Mouse (Mus musculus) left cerebral cortex, postnatal 4 days (tissue): Measurements from ENCODE around the gene Rag2. TPM values are rescaled to one million over a fixed set of nuclear protein-coding genes. Genes with fewer than 3 reads are reported as not detected.

Experiments used
- DNase-seq: peaks from one replicate; pipeline ENCODE4 v3.0.0-alpha.2; 2022
- intact Hi-C: fragments of 180-260 bp; cut with DNase I; formaldehyde crosslinking; loops from one replicate; pipeline ENCODE4 v1.15.1; 2025
- total RNA-seq, 2 experiments: library from RNA; stranded (reverse); gene quantifications; 2 replicates each; pipeline ENCODE4 v1.2.3; 2021

The Rag2 gene
- total RNA-seq, result not detected

- intact Hi-C loops, result no loop called here
- DNase-seq, result no peak
These were observed at the start of gene Rag2 for GRCm38 (mm10) chr2:101624526-101624925. Gene Rag2, plus strand, starts transcription at chr2:101624718.

DNA sequence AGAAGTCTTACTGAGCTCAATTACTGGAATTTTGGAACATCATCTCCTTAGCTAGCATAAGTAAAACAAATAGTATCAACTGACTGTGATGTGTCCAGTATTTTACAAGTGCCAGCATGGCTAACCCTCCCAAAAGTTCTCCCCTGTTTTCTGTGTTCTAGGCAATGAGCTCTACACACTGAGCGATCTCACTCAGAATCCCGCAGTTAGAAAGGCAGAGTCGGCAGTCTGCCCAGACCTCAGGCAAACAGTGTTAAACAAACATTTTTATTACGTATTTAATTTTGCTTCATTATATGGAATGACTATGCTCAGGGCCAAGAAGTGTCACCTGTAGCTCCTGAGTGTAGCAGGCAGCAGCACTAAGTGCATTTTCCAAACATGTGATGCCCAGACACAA is 47.3 kb upstream of the Rag2 start:
- DNase-seq, result no peak
- intact Hi-C loops, result no loop called here

GRCm38 (mm10) chr2:101580027-101580426 is 44.5 kb upstream of the Rag2 start:
- intact Hi-C loops, result no loop called here

DNA sequence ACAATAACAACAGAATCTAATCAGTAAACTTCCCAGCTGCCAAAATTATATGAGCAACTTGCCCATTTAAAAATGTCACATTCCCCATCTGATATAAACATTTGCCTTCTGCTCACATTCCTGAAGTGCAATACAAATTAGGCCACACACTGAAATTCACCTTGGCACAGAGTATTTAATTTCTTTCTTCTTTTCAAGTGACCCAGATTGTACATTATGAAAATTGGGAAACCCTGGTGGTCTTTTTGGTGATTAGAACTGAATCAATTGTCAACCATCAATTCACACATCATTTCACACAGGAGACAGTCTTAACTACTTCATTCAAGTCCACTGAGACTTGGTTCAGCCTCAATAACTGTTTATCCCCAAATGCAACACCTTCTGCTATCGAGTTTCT is 44.1 kb upstream of the Rag2 start:
- intact Hi-C loops, result no loop called here
- no peak for DNase-seq

More at GRCm38 (mm10) chr2:101580027-101580426, 44.5 kb upstream of the Rag2 start:
- DNase-seq, result no peak

GRCm38 (mm10) chr2:101580977-101581376 is 43.5 kb upstream of the Rag2 start:
- intact Hi-C loops, result no loop called here
- no peak for DNase-seq

DNA sequence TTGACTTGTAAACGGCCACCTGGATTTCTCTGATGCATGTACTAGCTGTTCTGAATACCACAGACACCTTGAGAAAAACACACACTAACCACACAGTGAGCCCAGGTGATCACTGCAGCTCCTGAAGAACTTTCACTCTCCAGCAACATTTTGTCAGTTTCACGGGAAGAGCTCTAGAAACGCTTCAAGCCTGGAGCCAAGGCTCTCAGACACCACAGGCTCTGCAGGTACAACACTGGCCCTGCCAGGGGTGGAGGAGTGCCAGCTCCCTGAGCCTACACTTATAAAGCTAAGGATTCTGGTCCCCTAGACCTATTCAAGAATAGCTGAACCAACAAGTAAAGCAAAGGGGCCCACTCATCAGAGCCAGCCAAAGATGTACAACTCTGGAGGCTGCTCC is 43.1 kb upstream of the Rag2 start:
- DNase-seq, result no peak
- intact Hi-C loops, result no loop called here

DNA sequence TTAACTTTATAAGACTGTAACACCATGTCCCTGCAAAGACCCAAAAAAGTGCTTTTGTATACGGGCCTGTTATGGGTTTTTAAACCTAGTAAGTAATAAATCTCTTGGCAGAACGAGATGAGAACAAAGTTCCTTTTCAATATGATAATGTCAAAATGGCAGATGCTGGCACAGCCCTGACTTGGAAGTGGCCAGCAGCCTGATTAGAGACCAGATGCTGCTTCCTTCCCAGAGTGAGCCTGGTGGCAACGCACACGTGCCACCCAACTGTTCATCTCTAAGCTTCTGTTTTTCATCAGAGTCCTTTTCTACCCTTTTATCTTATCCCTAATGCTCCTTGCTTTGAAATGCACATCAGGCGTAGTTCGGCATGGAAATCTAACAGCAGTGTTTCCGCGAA is 33.2 kb upstream of the Rag2 start:
- intact Hi-C loops, result loop anchor here (10.0 kb wide), 1 partner anchor 63 kb away; no protein-coding TSS in a partner anchor
- DNase-seq, result peak; percentile 27

DNA sequence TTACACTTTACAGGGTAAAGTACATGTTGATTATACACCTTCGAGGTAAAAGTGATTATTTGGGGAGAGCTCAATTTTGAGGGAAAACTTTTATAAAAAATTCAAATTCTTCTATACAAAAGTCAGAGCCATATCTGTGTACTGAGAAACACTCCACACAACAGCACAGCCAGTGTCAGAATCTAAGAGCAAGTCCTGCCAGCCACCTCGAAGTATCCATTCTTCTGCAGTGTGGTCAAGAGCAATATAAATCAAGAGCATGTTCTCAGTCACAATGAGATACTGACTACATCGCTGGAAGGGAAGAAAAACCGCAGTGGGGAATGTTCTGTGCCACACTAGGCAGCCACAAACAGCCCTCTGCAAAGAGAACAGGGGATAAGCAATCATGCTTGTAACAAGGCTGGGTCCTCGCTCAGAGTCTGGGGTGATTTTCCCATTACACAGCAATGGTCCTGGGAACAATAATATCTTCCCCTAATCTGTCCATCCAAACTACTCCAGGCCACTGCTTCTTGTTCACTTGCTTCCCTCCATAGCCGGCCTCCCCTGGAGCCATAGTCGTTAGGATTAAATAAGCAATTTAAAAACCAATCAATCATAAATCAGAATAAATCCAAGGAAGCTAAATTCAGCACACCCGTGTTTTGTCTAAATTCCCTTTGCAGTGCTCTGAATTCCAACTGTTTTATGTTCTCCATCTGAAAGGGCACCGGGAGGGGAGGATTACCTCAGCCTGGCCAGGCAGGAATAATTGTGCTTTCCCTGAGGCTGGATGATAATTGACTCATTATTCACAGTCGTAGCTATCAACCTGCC is 32.3 kb upstream of the Rag2 start:
- intact Hi-C loops, result loop anchor here (10.0 kb wide), 1 partner anchor 63 kb away; no protein-coding TSS in a partner anchor
- peak; percentile 23 for DNase-seq

DNA sequence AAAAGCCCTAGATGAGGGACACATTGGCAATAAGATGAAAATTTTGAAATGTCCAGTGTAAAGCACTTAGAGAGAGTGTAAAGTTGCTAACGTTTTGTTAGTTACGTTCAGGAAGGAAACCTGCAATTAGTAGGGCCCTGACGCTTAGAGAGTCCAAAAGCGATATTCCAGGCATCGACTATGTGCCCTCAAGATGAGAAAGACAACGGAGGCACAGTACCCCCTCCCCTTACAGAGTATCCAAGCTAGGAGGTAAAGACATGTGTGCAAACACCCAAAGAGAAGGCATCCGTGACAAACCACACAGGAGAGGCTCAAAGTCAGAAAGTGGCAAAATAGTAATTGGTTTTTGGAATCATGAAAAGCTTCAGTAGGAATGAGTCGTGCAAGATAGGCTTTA is 31.6 kb upstream of the Rag2 start:
- intact Hi-C loops, result loop anchor here (10.0 kb wide), 1 partner anchor 62 kb away; no protein-coding TSS in a partner anchor
- DNase-seq, result no peak

- DNase-seq, result no peak
- intact Hi-C loops, result loop anchor here (10.0 kb wide), 1 partner anchor 60 kb away; no protein-coding TSS in a partner anchor
These were observed 29.8 kb upstream of the Rag2 start for GRCm38 (mm10) chr2:101594681-101595080.

DNA sequence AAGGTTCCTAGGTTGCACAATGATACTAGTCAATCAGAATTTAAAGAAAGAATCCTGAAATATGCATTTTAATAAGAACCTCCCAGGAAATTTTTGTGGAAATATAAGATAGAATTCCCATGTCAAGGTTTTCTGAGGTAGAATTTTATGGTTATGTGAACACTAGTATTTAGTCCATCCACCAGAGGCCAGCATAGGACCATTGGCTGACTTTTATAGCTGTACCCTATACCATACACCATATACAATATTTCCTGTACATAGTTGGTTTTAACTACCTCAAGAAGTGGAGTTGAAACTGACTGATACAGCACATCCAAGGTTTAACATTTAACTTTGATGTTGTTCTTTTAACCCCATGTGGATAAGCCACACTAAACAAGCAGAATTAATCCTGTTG is 27.3 kb upstream of the Rag2 start:
- DNase-seq, result peak; percentile 9
- intact Hi-C loops, result loop anchor here (10.0 kb wide), 1 partner anchor 58 kb away; no protein-coding TSS in a partner anchor

DNA sequence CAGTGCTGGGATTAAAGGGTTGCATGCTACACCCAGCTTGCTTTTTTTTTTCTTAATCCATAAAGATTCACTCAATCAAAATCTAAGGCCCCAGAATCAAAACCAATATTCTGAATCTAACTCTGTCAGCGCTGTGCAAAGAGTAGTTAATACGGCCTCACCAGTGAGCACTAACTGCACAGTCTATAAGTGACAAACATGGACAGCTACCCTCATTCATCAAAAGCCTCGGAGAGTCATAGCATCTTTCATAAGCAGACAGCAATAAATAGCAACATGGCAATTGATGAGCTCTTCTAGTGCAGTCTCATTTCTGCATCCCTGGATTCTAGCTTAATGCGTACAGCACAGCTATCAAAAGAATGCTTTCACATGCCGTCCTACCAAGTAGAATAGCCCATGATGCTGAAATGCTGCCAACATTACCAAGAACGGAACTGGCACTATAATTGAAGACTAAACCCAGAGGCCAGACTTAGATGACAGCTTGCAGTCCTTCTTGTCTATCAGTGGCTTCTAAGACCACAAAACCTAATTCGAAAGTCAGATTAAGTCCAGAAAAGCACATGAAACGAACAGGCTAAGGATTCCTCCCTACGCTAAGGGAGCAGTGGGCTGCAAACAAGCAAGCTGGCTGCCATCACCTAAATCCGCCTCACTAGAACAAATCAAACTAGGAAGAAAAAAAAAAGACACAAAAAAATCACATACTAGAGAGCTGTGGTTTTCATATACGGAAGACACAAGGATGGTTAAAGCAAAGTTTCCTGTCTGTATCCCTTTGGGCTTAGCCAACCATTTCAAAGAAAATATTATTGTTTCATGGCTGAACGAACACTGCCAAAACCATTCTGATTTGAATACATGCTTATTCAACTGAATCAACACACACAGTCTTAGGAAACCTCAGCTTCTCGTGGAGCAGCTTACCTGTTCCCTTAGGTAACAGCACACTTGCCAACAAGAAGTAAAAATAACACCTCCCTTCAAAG is 26.0 kb upstream of the Rag2 start:
- intact Hi-C loops, result loop anchor here (10.0 kb wide), 1 partner anchor 56 kb away; no protein-coding TSS in a partner anchor
- DNase-seq, result peak; percentile 28

- intact Hi-C loops, result no loop called here
- DNase-seq, result peak; percentile 58
These were observed 23.8 kb upstream of the Rag2 start for GRCm38 (mm10) chr2:101600703-101601102.

DNA sequence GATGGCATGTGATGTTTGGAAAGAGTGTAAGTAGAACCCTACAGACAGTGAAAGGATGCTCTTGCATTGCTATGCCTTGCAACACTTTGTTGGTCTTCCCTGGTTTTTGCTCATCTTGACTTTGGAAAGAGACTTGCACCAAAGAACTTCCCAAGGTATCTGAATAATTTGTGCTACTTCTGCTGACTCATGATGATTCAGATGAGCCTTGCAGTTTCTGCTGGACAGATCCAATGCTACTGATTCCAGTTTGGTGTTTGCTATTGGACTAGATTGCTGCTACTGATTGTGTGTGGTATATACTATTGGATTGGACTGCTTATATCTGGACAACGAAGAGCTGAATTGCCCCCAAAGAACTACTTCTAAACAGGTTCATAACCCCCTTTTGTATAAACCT is 21.4 kb upstream of the Rag2 start:
- intact Hi-C loops, result no loop called here
- no peak for DNase-seq

GRCm38 (mm10) chr2:101608232-101608894 is 16.2 kb upstream of the Rag2 start:
- intact Hi-C loops, result no loop called here
- DNase-seq, result peak; percentile 56

- no peak for DNase-seq
- intact Hi-C loops, result no loop called here
These were observed 13.7 kb upstream of the Rag2 start for GRCm38 (mm10) chr2:101610861-101611260.

GRCm38 (mm10) chr2:101615464-101616305 is 8.8 kb upstream of the Rag2 start:
- intact Hi-C loops, result no loop called here

DNA sequence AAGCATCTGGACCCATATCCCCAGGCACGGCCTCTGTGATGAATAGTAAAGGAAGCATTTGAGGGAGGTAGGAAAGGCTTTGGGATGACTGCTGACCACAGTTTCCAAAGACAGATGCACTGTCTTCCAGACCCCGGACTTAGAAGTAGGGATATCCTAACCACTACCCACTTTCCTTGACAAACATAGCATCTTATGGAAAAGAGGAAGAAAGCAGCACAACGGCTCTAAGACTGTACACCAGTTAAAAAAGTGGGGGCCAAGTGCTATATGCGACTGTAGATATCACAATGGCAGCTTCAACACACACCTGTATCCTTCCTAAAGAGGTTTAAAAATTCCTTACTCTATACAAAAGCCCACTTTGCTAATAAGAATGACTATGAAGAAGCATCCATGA is 6.1 kb upstream of the Rag2 start:
- intact Hi-C loops, result no loop called here
- no peak for DNase-seq

More at GRCm38 (mm10) chr2:101615464-101616305, 8.8 kb upstream of the Rag2 start:
- no peak for DNase-seq

DNA sequence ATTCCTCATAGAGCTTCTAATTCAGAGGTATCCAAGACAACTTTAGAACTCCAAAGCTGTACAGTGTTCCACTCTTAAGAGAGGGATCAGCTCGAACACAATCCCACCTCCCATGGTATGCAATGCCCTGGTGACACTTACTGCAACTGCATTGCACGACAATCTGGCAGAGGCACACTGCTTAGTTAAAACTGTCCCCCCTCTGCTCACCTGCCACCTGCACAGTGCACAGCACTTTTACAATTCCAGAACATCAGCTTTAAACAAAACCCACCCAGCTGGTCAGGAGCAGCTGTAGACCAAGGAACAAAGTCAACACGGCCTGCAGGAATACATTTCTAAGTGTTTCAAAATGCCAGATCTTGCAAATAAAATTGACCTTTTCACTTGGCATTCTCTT is 3.6 kb upstream of the Rag2 start:
- no peak for DNase-seq
- intact Hi-C loops, result no loop called here

GRCm38 (mm10) chr2:101621611-101622010 is 2.9 kb upstream of the Rag2 start:
- DNase-seq, result no peak
- intact Hi-C loops, result no loop called here
